Mouse (Mus musculus) left cerebral cortex, postnatal 4 days (tissue): Measurements from ENCODE around the gene Yaf2. TPM values are rescaled to one million over a fixed set of nuclear protein-coding genes. Genes with fewer than 3 reads are reported as not detected.
"Not testable (repeated sequence)": the region's sequence is repeated elsewhere in the genome, so short reads cannot be mapped to it uniquely, and the experiment has no call there.

Source experiments
- DNase-seq: peaks from one replicate; pipeline ENCODE4 v3.0.0-alpha.2; 2022
- intact Hi-C: fragments of 180-260 bp; cut with DNase I; formaldehyde crosslinking; loops from one replicate; pipeline ENCODE4 v1.15.1; 2025
- total RNA-seq, 2 experiments: library from RNA; stranded (reverse); gene quantifications; 2 replicates each; pipeline ENCODE4 v1.2.3; 2021

Gene Yaf2
- total RNA-seq, 2 experiments from 2014 or later, result 72.7 to 77.1 TPM

GRCm38 (mm10) chr15:93262274-93262673 lies 74.5 kb downstream of the Yaf2 start:
- intact Hi-C loops, result loop anchor here (10.0 kb wide), 2 partner anchors 313 to 953 kb away; no protein-coding TSS in a partner anchor
- no peak for DNase-seq

GRCm38 (mm10) chr15:93259933-93260332 lies 76.8 kb downstream of the Yaf2 start:
- intact Hi-C loops, result loop anchor here (10.0 kb wide), 2 partner anchors 315 to 955 kb away; no protein-coding TSS in a partner anchor
- no peak for DNase-seq

- DNase-seq, result no peak
- intact Hi-C loops, result no loop called here
Measured at GRCm38 (mm10) chr15:93255295-93255694, 81.4 kb downstream of the Yaf2 start.

- DNase-seq, result no peak
- intact Hi-C loops, result no loop called here
Measured at GRCm38 (mm10) chr15:93253172-93253571, 83.6 kb downstream of the Yaf2 start.

GRCm38 (mm10) chr15:93252396-93252795 lies 84.3 kb downstream of the Yaf2 start:
- intact Hi-C loops, result no loop called here
- DNase-seq, result no peak

- DNase-seq, result peak; percentile 28
- intact Hi-C loops, result no loop called here
Measured at GRCm38 (mm10) chr15:93251553-93252250, 85.0 kb downstream of the Yaf2 start.

GRCm38 (mm10) chr15:93243202-93243601 lies 93.5 kb downstream of the Yaf2 start:
- intact Hi-C loops, result loop anchor here (10.0 kb wide), 1 partner anchor 978 kb away; no protein-coding TSS in a partner anchor

GRCm38 (mm10) chr15:93236456-93236855 lies 100.3 kb downstream of the Yaf2 start:
- DNase-seq, intact Hi-C loops: not testable (repeated sequence)

More at GRCm38 (mm10) chr15:93243202-93243601, 93.5 kb downstream of the Yaf2 start:
- no peak for DNase-seq

Other genes with a start within 250 kb of the Yaf2 start
- 10 to 100 TPM; 12.9 to 14.7 TPM for gene Gxylt1, start 61.8 kb downstream of the Yaf2 start, total RNA-seq
- 10 to 100 TPM; 81.9 to 85.9 TPM for gene Zcrb1, start 61.4 kb upstream of the Yaf2 start, total RNA-seq
- gene Pphln1, start 61.4 kb upstream of the Yaf2 start, total RNA-seq, result 10 to 100 TPM; 39.1 to 43.5 TPM